Mouse (Mus musculus) gastrocnemius, postnatal 36 days (tissue): ENCODE results near the gene Chl1. TPM values are rescaled to one million over a fixed set of nuclear protein-coding genes. Genes with fewer than 3 reads are reported as not detected.

Experiments used
- DNase-seq, 2 experiments: peaks; one replicate each; pipeline ENCODE4 v3.0.0; 2022
- intact Hi-C: fragments of 180-260 bp; cut with DNase I; formaldehyde crosslinking; loops from one replicate; pipeline ENCODE4 v1.15.1; 2025
- total RNA-seq, 2 experiments: library from RNA; stranded (reverse); gene quantifications; 2 replicates each; pipeline ENCODE4 v1.2.3; 2021

Gene Chl1
- total RNA-seq, 2 experiments from 2014 or later: 0.30 to 0.51 TPM

GRCm38 (mm10) chr6:103534027-103534426, 23.6 kb downstream of the Chl1 start:
- DNase-seq: no peak
- intact Hi-C loops: no loop called here

- no peak for DNase-seq
- intact Hi-C loops: no loop called here
Observed at GRCm38 (mm10) chr6:103542576-103542975, 32.2 kb downstream of the Chl1 start.

DNA sequence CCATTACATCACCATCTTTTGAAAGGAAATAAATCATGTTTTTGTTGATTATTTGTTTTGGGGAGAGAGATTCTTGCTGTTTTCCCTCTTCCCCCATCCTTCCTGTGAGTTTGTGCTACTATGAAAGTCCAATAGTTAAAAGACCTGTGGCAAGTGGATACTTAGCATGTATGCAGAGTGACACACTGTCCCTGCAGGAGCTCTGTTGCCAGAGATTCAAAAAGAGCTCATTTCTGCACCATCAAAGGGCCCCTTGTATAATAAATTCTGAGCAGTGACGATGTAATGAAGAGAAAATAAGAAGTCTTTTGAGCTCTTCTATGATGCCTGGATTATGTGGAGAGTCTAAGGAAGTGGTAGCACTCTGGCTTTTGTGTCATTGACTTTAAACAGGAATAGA, 33.4 kb downstream of the Chl1 start:
- no peak for DNase-seq

DNA sequence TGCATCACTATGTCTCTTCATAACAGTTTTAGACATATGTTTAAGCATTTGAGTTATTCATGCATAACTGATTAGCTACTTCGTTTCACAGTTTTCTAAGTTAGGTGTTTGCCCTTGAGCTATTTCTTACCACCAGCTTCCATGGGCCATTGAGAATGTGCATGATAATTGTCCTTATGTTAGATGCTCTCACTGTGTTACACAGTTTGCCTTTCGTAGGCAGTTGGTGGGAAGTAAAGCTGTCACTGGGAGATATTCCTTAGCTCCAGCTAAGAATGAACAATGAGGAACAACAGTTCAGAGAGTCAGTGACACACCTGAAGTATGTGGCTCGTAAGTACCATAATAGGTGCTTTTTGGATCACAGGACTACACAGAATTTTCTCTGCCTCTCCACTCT, 35.9 kb downstream of the Chl1 start:
- no peak for DNase-seq
- intact Hi-C loops: no loop called here

More for the DNA sequence above, 33.4 kb downstream of the Chl1 start:
- intact Hi-C loops: no loop called here

DNA sequence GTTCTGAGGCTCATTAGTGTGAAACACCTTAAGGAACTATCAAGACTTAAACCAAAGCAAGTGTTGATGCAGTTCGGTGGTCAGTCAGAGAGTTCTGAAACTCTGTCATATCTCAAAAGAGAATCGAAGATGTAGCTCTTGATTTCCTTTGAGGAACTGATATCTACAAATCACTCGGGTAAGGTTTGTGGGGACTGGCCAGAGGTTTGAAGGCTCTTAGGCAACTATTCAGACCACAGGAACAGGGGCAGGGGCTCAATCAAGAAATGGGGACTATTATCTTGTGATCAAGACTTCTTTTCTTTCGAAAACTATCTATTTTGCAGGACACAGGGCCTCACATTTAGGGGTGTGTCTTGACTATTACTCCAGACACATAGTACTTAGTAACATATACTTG, 39.5 kb downstream of the Chl1 start:
- intact Hi-C loops: no loop called here
- DNase-seq: no peak

DNA sequence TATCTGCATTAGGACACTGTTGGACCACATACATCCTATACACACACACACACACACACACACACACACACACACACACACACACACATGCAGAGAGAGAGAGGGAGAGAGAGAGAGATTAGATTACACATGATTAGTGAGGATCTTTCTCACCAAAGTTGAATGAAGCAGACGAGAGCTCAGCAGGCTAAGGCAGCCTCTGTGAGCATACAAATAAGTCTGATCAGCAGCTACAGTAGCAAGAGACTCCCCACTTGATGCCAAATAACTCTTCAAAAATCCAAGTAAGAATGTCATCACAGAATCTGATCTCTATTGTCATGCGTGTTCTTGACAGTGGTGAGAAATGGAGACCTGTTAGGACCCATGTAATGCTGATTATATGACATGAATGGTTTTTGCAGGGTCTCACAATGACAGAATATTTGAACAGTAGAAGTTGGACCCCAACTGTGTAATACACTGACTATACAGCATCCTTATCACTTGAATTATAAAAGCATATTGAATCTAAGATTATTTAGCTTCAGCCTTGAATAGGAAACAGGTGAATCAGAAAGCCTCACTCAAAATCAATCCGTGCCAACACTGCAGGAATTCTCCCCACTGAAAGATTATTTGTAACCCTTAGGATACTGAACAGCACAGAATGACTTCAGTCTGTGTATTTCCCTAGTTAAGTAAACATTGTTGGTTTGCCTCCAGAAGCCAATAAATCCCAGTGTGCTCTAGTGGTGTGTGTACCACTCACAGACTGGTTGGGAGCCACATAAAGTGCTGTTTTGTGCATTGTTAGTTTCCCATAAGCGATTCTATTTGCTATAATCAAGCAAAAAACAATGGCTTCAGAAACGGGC, 47.9 kb downstream of the Chl1 start:
- intact Hi-C loops: no loop called here
- DNase-seq: no peak

DNA sequence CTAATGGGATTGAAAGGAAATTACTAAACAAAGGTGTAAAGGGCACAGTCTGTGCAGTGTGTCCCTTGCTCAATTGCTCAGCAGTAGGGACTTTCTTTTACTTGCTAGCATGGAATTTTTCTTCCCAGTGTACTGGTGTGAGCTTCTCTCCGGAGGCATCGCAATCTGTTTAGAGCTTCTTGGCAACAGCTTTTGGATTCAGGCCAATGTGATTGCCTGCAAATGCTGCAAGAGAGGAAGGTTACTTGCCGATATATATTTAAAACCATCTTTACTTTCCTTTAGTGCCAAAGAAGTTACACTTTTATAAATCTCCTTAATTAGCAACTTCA, 48.5 kb downstream of the Chl1 start:
- intact Hi-C loops: no loop called here
- DNase-seq: no peak

DNA sequence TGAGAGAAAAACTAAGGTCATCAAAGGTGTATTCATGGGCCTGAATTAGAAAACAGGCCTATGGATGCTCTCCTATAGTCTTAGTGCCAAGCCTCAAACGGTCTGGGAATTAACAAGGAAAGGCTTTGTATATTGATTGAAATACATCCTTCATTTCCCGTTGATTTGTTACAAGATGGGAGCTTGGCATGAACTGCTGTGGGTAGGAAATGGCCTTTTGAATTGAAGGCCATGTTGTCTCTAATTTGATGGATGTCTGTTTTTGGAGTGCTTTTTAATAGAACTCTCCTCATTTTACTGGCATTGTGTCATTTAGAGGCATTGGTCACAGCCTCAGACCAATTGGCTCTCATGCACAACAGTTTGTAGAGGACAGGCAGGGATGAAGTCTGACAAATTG, 49.0 kb downstream of the Chl1 start:
- DNase-seq: no peak
- intact Hi-C loops: no loop called here

- intact Hi-C loops: no loop called here
Observed at GRCm38 (mm10) chr6:103564811-103565210, 54.4 kb downstream of the Chl1 start.

GRCm38 (mm10) chr6:103567247-103567646, 56.9 kb downstream of the Chl1 start:
- DNase-seq: no peak
- intact Hi-C loops: no loop called here

More at GRCm38 (mm10) chr6:103564811-103565210, 54.4 kb downstream of the Chl1 start:
- no peak for DNase-seq

GRCm38 (mm10) chr6:103572659-103573058, 62.3 kb downstream of the Chl1 start:
- intact Hi-C loops: no loop called here
- DNase-seq: no peak

DNA sequence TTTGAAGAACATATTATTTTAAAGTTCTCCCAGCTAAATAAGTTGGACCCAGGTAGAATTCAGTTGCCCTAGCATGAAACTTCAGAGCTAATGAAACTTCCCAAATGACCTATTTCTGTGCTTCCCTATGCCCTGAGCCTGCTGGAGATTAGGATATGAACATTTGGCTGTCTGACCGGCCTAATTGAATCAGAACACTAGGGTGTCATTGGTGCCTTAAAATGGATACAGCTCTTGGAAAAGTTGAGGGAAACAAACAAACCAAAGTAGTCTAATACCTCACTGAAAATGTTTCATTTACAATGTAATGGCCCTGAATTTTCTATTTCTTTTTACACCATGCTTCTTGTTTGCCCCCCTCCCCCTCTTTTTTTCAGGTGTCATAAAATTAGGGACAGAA, 73.8 kb downstream of the Chl1 start:
- intact Hi-C loops: no loop called here
- DNase-seq: no peak

- DNase-seq: no peak
- intact Hi-C loops: no loop called here
Observed at GRCm38 (mm10) chr6:103585667-103586066, 75.3 kb downstream of the Chl1 start.

DNA sequence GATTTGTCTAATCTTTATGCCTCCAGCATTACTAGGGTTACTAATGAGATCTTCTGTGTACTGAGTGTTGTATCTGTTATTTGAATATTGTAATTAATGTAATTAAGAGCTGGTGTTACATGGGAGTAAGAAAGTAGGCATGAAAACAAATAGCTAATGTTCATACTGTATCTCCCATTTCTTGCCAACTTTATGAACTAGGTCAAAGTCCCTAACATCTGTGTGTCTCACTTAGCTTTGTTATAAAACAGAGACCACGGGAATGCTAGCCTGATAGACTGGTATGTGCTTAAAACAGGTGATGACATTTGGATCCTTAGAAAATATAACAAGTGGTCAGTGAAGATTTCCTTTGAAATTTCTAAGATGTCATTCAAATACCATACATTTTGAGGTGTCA, 75.7 kb downstream of the Chl1 start:
- intact Hi-C loops: no loop called here
- no peak for DNase-seq

DNA sequence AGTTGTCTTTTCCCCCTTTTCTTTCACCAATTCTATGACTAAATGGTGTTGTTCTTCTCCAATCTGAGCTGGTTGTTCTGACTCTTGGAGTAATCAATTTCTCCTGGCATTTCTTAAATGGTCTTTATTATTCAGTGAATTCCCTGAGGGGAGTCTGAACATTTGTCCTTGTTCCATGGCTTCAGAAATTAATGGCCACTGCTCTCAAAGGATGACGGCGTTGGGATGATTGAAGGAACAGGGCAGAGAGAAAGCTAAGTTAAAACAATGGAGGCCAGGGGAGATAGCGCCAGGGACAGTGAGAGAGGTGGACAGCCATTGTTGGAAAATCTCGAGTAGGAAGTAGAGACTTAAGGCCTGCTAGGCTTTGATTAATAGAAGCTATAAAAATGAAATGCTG, 91.7 kb downstream of the Chl1 start:
- intact Hi-C loops: no loop called here
- DNase-seq: no peak

DNA sequence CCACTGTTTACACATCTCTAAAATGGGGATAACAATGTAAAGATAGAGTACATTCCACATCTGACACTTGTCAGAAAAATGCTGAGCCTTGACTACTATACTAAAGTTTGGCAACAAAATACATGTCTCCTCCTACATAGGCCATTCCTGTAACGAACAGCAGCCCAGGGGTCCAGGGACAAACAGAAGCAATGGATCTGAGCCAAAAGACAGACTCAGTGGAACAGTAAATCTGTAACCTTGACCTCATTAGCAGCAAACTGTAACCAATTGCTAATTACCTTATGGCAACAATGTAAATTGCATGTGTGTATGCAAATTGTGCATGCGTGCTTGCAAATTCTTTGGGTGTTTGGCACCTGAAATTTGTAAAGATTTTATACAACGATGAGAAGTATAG, 100.3 kb downstream of the Chl1 start:
- intact Hi-C loops: no loop called here
- no peak for DNase-seq

DNA sequence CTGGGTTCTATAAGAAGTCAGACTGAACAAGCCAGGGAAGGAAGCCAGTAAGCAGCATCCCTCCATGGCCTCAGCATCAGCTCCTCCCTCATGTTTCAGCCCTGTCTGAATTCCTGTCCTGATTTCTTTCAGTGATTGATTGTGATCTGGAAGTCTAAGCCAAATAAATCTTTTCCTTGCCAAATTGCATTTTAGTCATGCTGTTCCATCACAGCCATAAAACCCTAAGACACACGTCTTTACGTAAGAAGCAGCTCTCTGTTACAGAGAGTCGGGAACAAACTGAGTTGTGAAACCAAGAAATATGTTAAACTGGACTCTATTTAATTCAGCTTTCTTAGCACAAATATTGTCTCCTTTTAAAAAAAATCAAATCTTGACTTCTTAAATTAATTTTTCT, 102.2 kb downstream of the Chl1 start:
- intact Hi-C loops: no loop called here
- no peak for DNase-seq

DNA sequence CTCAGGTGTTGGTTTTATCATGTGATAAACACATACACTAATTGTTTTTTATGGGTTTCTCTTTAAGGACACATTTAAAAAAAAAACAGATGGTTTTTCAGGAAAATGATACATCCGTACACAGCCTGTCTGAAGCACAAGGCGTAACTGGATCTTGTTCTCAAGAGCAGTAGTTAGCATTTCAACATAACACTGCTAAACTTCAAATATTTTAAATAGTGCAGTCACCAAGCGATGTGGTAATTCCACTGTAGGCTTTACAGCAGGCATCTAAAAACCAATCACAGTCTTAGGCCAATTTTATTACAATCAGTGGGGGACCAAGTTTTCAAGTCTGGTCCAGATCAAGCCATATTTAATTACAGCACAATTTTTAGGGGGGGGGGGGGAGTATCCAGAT, 103.3 kb downstream of the Chl1 start:
- intact Hi-C loops: no loop called here
- no peak for DNase-seq

GRCm38 (mm10) chr6:103615924-103616602, 105.7 kb downstream of the Chl1 start:
- intact Hi-C loops: no loop called here
- DNase-seq: no peak

- intact Hi-C loops: no loop called here
- DNase-seq: no peak
Observed at GRCm38 (mm10) chr6:103620880-103621279, 110.5 kb downstream of the Chl1 start.

DNA sequence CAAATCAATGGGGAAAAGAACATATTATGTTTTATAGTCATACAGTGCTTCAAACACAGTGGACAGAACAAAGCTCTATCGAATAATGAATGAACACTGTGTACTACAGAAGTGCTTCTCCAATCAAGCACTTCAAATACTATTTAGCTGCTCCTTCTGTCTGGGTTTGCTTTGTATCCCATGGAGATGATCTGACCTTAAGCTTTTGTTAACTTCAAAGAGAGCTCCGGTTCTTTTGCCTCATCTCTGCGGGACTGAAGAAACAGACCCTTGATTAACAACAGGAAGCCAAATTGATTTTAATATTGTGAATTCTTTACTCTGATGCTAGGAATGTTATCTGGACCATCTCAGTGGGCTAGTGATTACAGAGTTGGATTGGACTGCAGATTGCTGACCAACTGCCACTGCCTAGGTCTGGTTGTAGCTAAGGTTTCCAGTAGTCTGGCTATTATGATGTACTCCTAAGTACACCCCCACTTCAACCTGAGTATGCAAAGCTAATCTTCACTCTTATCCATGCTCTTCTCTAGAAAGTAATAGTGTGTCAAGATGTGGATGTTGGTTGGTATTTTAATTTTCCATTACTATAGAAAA, 111.8 kb downstream of the Chl1 start:
- intact Hi-C loops: no loop called here

GRCm38 (mm10) chr6:103632856-103633255, 122.5 kb downstream of the Chl1 start:
- intact Hi-C loops: no loop called here
- no peak for DNase-seq

More for the DNA sequence above, 111.8 kb downstream of the Chl1 start:
- DNase-seq: no peak
